Mouse (Mus musculus) MEL-GATA-1-ER (cell line): Measurements from ENCODE around the gene Mob3a.

Experiments
- DNase-seq: peaks from one replicate; pipeline ENCODE4 v3.0.0-alpha.2; 2012; ENCODE audit warnings: low read depth; ENCODE audit errors: extremely low read depth

The Mob3a gene

GRCm38 (mm10) chr10:80677942-80678436 lies 23.8 kb downstream of the Mob3a start, which contains the start of gene Mknk2:
Gene Mknk2 (minus strand): TSS chr10:80678112.
- peak; percentile 99 for DNase-seq

- DNase-seq = peak; percentile 46
Observed at GRCm38 (mm10) chr10:80677128-80677875, 24.5 kb downstream of the Mob3a start.

- DNase-seq = peak; percentile 95
Observed at GRCm38 (mm10) chr10:80676198-80676928, 25.4 kb downstream of the Mob3a start.

- no peak for DNase-seq
Observed at GRCm38 (mm10) chr10:80675405-80676197, 26.2 kb downstream of the Mob3a start.

DNA sequence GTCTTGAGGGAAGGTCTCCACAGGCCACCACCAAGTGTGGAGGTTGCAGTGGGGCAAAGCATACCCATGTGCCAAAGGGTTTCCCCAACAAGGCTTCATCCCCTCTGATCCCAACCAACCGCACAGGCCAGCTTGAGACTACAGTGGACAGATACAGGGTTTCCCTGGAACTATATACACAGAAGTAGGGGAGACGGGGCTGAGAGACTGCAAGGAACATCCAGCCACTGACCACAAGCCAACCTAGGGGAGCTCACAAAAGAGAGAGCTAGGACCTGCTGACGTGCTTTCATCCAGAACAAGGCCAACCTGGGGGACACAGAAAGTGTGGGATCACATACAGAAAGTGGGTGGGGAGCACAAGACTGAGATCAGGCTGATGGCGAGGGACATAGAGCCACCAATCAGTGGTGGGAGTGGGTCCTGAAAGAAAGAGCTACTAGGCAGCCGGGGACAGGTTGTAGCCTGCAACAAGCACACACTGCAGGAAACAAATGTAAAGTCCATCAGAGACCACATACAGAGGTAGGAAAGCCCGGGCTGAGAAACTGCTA lies 26.8 kb downstream of the Mob3a start:
- DNase-seq = no peak

DNA sequence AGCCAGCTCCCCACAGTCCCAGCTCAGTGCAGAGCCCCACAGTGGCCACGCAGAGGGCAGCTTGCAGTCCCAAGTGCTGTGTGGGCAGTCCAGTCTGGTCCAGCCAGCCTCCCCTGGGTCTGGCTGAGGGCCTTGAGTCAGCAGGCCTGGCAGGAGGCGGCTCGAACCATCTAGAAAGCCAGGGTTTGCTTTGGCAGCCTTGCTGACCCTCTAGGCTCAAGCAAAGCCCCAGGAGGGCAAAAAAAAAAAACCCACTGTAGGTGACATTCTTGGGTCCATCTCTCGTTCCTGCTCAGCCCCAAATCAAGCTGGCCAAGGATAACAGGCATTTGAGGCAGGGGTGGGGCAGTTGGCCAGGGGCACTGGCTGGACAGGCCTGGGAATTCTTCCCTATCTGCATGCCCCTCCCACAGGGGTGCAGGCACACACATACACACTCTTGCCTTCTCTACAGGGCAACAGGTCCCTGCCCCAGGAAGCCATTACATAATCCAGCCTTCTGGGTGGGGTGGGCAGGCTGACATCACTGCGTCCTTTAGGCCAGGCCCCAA lies 27.5 kb downstream of the Mob3a start:
- no peak for DNase-seq

DNA sequence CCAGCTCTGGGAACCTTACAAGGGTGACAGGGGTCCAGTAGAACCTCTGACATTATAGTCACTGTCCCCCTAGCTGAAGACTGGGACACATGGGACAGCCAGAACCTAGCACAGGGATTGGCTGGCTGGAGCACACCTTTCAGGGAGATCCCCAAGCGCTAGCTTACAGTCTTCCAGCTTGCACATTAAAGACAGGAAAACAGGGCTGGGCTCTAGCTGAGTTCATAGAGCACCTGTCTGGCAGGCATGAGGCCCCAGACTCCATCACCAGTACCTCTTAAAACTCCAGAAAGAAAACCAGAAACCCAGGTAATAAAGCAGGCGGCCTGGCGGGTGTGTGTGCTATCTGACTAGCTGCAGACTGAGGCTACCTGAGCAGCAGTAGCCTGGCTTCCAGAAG lies 28.1 kb downstream of the Mob3a start:
- DNase-seq = no peak

DNA sequence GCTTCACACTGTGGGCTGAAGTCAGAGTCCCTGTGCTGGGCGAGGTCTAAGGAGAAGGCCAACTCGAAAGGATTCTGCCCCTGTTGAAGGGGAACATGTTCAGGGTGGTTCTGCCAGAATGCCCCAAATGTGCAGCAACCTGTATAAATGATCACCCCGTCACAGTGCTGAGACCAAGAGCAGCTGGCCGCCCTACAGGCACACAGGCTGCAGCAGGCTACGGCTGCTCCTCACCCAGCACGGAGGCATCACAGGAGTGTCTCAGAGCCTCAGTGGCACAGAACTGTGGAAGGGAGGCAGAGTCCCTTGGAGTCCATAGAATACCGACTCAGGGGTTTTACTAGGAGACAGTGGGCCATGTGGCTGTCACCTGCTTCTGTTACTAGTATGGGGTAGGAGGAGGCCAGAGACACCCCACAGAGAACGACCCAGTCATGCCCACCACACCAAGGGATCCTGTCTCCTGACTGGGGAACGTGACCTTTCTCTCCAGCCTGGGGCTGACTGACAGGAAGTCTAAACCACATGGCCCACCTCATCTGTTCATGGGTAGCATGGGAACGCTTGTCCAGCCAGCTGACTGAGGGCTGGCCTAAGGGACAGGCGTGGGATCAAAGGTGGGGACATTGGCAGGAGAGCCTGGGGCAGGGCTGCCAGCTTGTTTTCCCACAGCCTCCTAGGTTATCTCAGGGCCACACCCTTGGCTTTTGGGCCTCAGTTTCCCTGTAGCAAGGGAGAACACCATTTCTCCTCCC lies 29.7 kb downstream of the Mob3a start:
- DNase-seq = no peak

DNA sequence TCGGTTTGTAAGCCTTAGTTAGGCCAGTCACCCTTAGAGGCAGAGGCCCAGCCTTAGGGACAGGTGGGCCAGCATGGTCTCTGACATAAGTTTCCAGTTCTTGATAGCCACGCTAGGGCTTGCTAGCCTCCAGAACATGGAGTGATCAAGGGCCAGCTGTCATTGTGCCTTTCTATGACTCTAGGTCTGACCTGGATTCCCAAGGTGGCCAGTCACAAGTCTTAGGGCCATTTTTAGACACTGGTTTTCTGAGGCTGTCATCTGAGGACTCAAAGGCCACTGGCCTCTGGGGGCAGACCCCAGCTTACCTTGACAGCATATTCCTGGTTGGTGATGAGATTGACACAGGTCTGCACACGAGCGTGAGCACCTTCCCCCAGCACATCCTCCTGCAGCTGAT lies 30.5 kb downstream of the Mob3a start:
- DNase-seq = no peak

DNA sequence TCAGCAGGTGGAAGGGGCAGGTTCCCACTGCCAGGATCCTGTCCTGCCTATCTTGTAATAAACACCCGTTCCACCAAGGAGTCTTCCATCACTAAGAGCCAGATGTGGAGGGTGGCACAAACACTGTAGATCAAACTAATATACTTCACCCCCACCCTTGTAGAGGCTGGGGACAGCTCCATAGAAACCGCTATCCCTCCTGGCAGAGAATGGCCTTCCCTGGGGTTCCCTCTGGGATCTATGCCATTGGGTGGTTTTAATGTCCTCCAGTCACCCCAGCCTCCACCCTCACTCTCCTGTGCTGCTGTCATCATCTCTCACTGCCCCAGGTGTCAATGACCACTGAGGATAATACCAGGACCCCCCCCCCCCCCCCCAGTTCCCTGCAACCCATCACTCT lies 31.2 kb downstream of the Mob3a start:
- no peak for DNase-seq

DNA sequence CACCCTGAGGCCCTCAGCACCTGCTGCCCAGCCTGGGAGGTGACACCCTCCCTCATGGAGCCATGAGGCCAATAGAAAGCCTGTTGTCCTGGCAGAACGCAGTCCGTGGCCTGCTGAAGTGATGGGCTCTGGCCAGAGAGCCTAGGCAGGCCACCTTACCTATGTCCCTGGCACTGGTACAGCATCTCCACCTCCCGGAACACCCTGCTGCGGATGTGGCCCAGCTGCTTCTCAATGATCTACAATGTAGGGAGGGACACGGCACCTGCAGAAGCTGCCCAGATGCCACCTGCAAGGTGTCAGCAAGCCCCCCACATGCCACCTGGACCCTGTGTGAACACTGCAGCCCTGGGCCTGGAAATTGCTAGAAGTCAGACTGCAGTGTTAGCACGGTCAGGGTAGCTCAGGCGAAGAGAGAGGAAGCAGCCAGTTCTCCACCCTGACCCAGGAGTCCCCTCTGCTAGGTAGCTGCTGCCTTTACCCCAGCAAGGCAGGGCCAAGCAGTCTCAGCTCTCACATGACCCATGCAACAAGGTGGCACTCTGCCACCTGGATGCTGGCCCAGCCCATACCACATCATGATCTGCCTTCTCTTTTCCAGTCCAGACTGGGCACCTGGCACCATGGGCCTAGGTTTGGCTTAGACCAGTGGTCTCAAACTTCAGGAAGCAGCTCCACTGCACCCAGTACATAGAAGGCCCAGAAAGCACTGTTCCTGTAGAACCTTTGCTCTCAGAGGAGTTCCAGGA lies 31.9 kb downstream of the Mob3a start:
- no peak for DNase-seq

DNA sequence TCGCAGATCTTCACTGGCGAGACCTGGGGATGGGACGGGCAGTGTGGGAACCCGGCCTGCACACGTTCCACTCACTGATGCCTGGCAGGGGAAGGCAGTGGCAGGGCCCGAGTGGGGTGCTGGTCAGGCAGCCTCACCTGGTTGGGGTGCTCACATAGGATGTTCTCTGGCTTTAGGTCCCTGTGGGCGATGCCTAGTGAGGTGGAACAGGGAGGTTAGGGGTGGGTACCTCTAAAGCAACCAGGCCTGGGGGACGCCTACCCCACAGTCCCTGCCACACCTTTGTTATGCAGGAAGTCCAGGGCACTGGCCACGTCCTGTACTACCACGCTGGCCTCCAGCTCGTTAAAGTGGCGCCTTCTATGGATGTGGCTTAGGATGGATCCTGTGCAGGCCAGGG lies 32.8 kb downstream of the Mob3a start:
- no peak for DNase-seq

DNA sequence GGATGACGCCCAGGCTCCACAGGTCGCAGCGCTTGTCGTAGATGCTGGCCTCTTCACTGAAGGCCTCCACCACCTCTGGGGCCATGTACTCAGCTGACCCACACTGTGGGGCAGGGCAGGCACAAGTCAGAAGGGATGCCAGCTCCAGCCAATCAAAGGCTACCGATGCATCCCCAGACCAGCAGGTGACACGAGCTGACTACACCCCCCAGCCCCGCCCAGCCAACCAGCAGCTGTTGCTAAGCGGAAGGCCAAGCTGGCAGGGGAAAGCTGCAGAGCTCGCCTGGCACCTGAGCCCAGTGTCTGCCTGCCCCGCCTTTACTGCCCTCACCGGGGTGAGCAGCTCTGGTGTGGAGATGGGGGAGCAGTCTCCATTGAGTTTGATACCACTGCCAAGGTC lies 33.2 kb downstream of the Mob3a start:
- DNase-seq = no peak

GRCm38 (mm10) chr10:80666837-80667412 lies 34.9 kb downstream of the Mob3a start:
- DNase-seq = no peak

- no peak for DNase-seq
Observed at GRCm38 (mm10) chr10:80665981-80666733, 35.6 kb downstream of the Mob3a start.

- DNase-seq = no peak
Observed at GRCm38 (mm10) chr10:80665459-80665858, 36.3 kb downstream of the Mob3a start.

GRCm38 (mm10) chr10:80665016-80665380 lies 36.8 kb downstream of the Mob3a start:
- no peak for DNase-seq

DNA sequence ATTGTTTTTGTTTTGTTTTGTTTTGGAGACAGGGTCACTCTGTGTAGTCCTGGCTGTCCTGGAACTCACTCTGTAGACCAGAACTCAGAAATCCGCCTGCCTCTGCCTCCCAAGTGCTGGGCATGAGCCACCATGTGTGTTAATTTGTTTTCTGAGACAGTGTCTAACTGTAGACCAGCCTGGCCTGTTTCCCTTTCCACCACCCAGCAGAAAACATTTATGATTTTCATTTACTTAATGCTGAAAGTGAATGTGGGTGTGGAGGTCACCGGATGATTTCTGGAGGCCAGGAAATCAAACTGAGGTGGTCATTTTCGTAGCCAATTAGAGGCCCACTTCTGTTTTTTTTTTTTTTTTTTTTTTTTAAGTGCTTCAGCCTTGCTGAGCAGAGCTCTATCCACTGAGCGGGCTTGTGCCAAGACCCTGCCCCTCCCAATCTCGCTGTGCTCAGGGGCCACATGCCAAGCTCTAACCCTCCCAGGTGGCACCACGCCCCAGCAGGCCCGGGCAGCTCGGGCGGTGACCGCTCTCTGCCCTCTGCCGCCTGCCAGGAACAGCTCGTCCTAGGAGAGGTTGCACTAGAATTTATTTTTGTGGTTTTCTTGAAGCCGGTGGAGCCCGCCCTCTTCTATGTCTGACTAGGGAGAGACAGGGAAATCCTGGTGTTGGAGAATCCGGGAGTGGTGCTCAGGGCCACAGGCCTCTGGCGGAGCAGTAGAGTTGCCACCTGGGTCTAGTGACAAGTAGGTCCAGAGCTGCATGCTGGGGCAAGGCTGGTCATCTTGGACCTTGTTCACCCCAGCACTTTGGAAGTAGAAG lies 37.4 kb downstream of the Mob3a start:
- no peak for DNase-seq
